Comparison of ENCODE assay signal across 22 mouse cellular contexts in genomic region chr13:60207135-60207601, GRCm38 (mm10). TPM values are rescaled to one million over a fixed set of nuclear protein-coding genes. Genes with fewer than 3 reads are reported as not detected.
DNase-seq lines count a peak whose midpoint lies in the region; ATAC-seq lines count a peak whose summit lies in the region.
"Had no signal": no experiment of that assay in that cellular context is flagged by ENCODE, and none has a peak within 500 bp of the region (broad histone marks: within the 10 kb centered on the region; RNA-seq: fewer than 3 reads in every experiment).

No protein-coding gene starts in this region.

- peaks cover 14% of the 10 kb centered on the region for H3K9me3 ChIP-seq in heart, embryonic 12.5 days (replicated peaks)
- H3K9me3 ChIP-seq: embryonic facial prominence, embryonic 13.5 days; heart, embryonic 15.5 days; hindbrain, embryonic 13.5 days had no signal

- no peak overlapping the region for H3K4me2 ChIP-seq in heart, embryonic 12.5 days
- H3K4me2 ChIP-seq: embryonic facial prominence, embryonic 13.5 days; heart, embryonic 15.5 days; hindbrain, embryonic 13.5 days had no signal

- no peaks in the 10 kb centered on the region for H3K4me1 ChIP-seq in heart, embryonic 12.5 days (replicated peaks)
- H3K4me1 ChIP-seq: embryonic facial prominence, embryonic 13.5 days; heart, embryonic 10.5 days; heart, embryonic 15.5 days; hindbrain, embryonic 13.5 days had no signal

- peak; percentile 66 for DNase-seq in heart, adult 11 months
- DNase-seq in 3T3-L1 (ENCODE audit: low read depth, low spot score) (peak; percentile 40), NIH3T3 (ENCODE audit: low read depth) (peak; percentile 30)
- DNase-seq in gonadal fat pad, adult 2 months (ENCODE audit: low read depth) = peak; percentile 70
- no peak for DNase-seq in right cerebral cortex, postnatal 25 days
- no peak for DNase-seq in spleen, adult 12 weeks (ENCODE audit: low spot score)
- DNase-seq: adrenal gland, postnatal 10 days; B cell, adult 2 months; cerebellum, adult 18-20 months; cerebellum, adult 9-11 months; cerebellum, postnatal 36 days; gastrocnemius, postnatal 25 days; heart, adult 18-20 months; heart, postnatal 14 days; kidney, adult 11 months had no signal

- ATAC-seq in heart, embryonic 12.5 days (ENCODE audit: insufficient number of reproducible peaks, low FRiP score) = no peak
- ATAC-seq: forebrain, embryonic 16.5 days; hindbrain, postnatal 0 days had no signal

- WGBS in heart, embryonic 12.5 days = 81% methylated on average over 6 of the region's 6 CpGs

- no peak overlapping the region for H3K4me3 ChIP-seq in heart, embryonic 12.5 days
- H3K4me3 ChIP-seq: embryonic facial prominence, embryonic 13.5 days; heart, embryonic 10.5 days; heart, embryonic 15.5 days; hindbrain, embryonic 13.5 days had no signal

- H3K36me3 ChIP-seq in heart, embryonic 12.5 days = no peaks in the 10 kb centered on the region
- H3K36me3 ChIP-seq: embryonic facial prominence, embryonic 13.5 days; heart, embryonic 10.5 days; heart, embryonic 15.5 days; hindbrain, embryonic 13.5 days had no signal

- no peaks in the 10 kb centered on the region for H3K27me3 ChIP-seq in heart, embryonic 12.5 days (replicated peaks)
- H3K27me3 ChIP-seq: embryonic facial prominence, embryonic 13.5 days; heart, embryonic 15.5 days; hindbrain, embryonic 13.5 days had no signal

- no peak overlapping the region for H3K27ac ChIP-seq in heart, embryonic 12.5 days (ENCODE audit: poor library complexity, severe bottlenecking)
- H3K27ac ChIP-seq: embryonic facial prominence, embryonic 13.5 days; heart, embryonic 10.5 days; heart, embryonic 15.5 days; hindbrain, embryonic 13.5 days; hindbrain, postnatal 0 days had no signal

- H3K9ac ChIP-seq in heart, embryonic 12.5 days = no peak overlapping the region
- H3K9ac ChIP-seq: embryonic facial prominence, embryonic 13.5 days; heart, embryonic 15.5 days; hindbrain, embryonic 13.5 days had no signal

RNA-seq across cellular contexts. Expression of gene Gas1, which starts 30.0 kb away (rescaled TPM):
- polyA plus RNA-seq in heart, embryonic 12.5 days (2016; fragmentation: Nextera tagmentation; extraction: Ambion mirVana) = 55.2 and 56.6 TPM in 2 replicates
- 74.7 and 120 TPM in 2 replicates for polyA plus RNA-seq in gonadal fat pad, adult 2 months (2012; rRNA removed)

Comparison
In these comparisons a context has a peak if more than half of its experiments do, and no peak if none do; other contexts are left out.
1. DNase-seq: peak in heart, adult 11 months (single experiment), 3T3-L1 (single experiment), NIH3T3 (single experiment) and gonadal fat pad, adult 2 months (single experiment); none in right cerebral cortex, postnatal 25 days (single experiment) and spleen, adult 12 weeks (single experiment).